Mouse (Mus musculus) hindbrain, embryonic 11.5 days (tissue): Measurements from ENCODE around the gene Pak4. TPM values are rescaled to one million over a fixed set of nuclear protein-coding genes. Genes with fewer than 3 reads are reported as not detected.
"Not testable (repeated sequence)": the region's sequence is repeated elsewhere in the genome, so short reads cannot be mapped to it uniquely, and the experiment has no call there.

ENCODE experiments used
- ATAC-seq: fragments of 200-750 bp; cut with Nextera tagmentation; 2 replicates; pipeline ENCODE4 v1.8.0; 2017; ENCODE audit warnings: mild to moderate bottlenecking, moderate TSS enrichment, moderate library complexity; ENCODE audit not compliant: low FRiP score
- DNase-seq: peaks from one replicate; pipeline ENCODE4 v3.0.0-alpha.2; 2015; ENCODE audit warnings: low spot score
- H3K27ac ChIP-seq: fragments of 300-500 bp; sonication (generic); 2 replicates; pipeline ENCODE4 v1.5.1; 2014; ENCODE audit warnings: mild to moderate bottlenecking, low read depth, low read length
- H3K27me3 ChIP-seq: fragments of 300-500 bp; sonication (generic); 2 replicates; pipeline ENCODE4 v1.6.1; 2014; ENCODE audit warnings: mild to moderate bottlenecking, low read length, moderate library complexity, mixed read lengths; ENCODE audit not compliant: control insufficient read depth, insufficient read depth
- H3K36me3 ChIP-seq: fragments of 300-500 bp; sonication (generic); 2 replicates; pipeline ENCODE4 v1.6.1; 2014; ENCODE audit warnings: mild to moderate bottlenecking, low read length, moderate library complexity, mixed read lengths; ENCODE audit not compliant: control insufficient read depth, insufficient read depth
- H3K4me1 ChIP-seq: fragments of 300-500 bp; sonication (generic); replicated peaks from 2 replicates; pipeline ENCODE4 v1.6.1; 2014; ENCODE audit warnings: low read length, mixed read lengths; ENCODE audit not compliant: control insufficient read depth, insufficient read depth
- H3K4me2 ChIP-seq: fragments of 300-500 bp; sonication (generic); replicated peaks from 2 replicates; pipeline ENCODE4 v1.6.1; 2014; ENCODE audit warnings: mild to moderate bottlenecking, low read depth, low read length
- H3K4me3 ChIP-seq: fragments of 300-500 bp; sonication (generic); 2 replicates; pipeline ENCODE4 v1.5.1; 2014; ENCODE audit warnings: low read depth, low read length
- H3K9ac ChIP-seq: fragments of 300-500 bp; sonication (generic); 2 replicates; pipeline ENCODE4 v1.6.1; 2014; ENCODE audit warnings: low read depth, low read length
- H3K9me3 ChIP-seq: fragments of 300-500 bp; sonication (generic); 2 replicates; pipeline ENCODE4 v1.6.1; 2016; ENCODE audit warnings: low read length; ENCODE audit not compliant: control insufficient read depth
- WGBS: fragments of 180-500 bp; shearing (Covaris S2); extraction: QIAGEN DNeasy Blood & Tissue Kit; methylation state at CpG from one replicate; pipeline ENCODE4 v1.1.7; 2014; 5-methylcytosine and 5-hydroxymethylcytosine counted together
- polyA plus RNA-seq: library from polyadenylated mRNA; unstranded; fragments of >200 nt; fragmentation: Nextera tagmentation; extraction: Ambion mirVana; gene quantifications from 2 replicates; pipeline ENCODE4 v1.2.1, GENCODE M21; 2014

Gene Pak4
- polyA plus RNA-seq, 1 experiment from 2014 or later, result 32.6 TPM

GRCm38 (mm10) chr7:28545048-28545890 is 52.7 kb downstream of the Pak4 start:
- Histone ChIP-seq H3K27ac (no peak overlapping the region), H3K9ac (no peak overlapping the region), H3K4me1 (no peaks in the 10 kb centered on the region), H3K4me3 (no peak overlapping the region), H3K27me3 (peaks cover 17% of the 10 kb centered on the region), H3K36me3 (no peaks in the 10 kb centered on the region), H3K4me2 (no peak overlapping the region), H3K9me3 (no peaks in the 10 kb centered on the region)
- ATAC-seq (peak; percentile 31; the same call in 1 of the 2 replicates), DNase-seq (peak; percentile 52)
- 23% methylated on average over 14 of the region's 14 CpGs for WGBS

GRCm38 (mm10) chr7:28544051-28544601 is 53.9 kb downstream of the Pak4 start:
- Histone ChIP-seq H3K36me3 (no peaks in the 10 kb centered on the region), H3K4me1 (no peaks in the 10 kb centered on the region), H3K27me3 (peaks cover 17% of the 10 kb centered on the region), H3K4me2 (peak overlapping the region; percentile 44), H3K4me3 (peak overlapping the region; percentile 18), H3K9ac (no peak overlapping the region), H3K27ac (no peak overlapping the region), H3K9me3 (no peaks in the 10 kb centered on the region)
- WGBS, result 3% methylated on average over 22 of the region's 27 CpGs
- ATAC-seq (peak; percentile 43; the same call in 1 of the 2 replicates), DNase-seq (peak; percentile 35)

GRCm38 (mm10) chr7:28540526-28540925 is 57.5 kb downstream of the Pak4 start, which contains the start of gene Sycn:
Gene Sycn, plus strand, starts transcription at chr7:28540885.
- no peaks in the 10 kb centered on the region for H3K36me3 ChIP-seq
- DNase-seq, result no peak
- WGBS, result 87% methylated on average over 4 of the region's 4 CpGs

GRCm38 (mm10) chr7:28538886-28539285 is 59.1 kb downstream of the Pak4 start:
- H3K27ac ChIP-seq, H3K9ac ChIP-seq, H3K4me1 ChIP-seq, H3K4me3 ChIP-seq, DNase-seq, H3K9me3 ChIP-seq, H3K27me3 ChIP-seq, ATAC-seq, H3K4me2 ChIP-seq, H3K36me3 ChIP-seq: not testable (repeated sequence)
- 94% methylated on average over 6 of the region's 6 CpGs for WGBS

More at GRCm38 (mm10) chr7:28540526-28540925, 57.5 kb downstream of the Pak4 start, which contains the start of gene Sycn:
- Histone ChIP-seq H3K9me3 (no peaks in the 10 kb centered on the region), H3K27ac (no peak within 1 kb of the TSS), H3K4me2 (no peak within 1 kb of the TSS), H3K4me1 (no peaks in the 10 kb centered on the region), H3K4me3 (no peak within 1 kb of the TSS), H3K9ac (no peak within 1 kb of the TSS), H3K27me3 (peaks cover 4% of the 10 kb centered on the region)
- no peak for ATAC-seq

- DNase-seq, result no peak
These were observed 66.0 kb downstream of the Pak4 start for GRCm38 (mm10) chr7:28532005-28532404.

GRCm38 (mm10) chr7:28527922-28528719 is 69.9 kb downstream of the Pak4 start:
- no peak overlapping the region for H3K27ac ChIP-seq
- 13% methylated on average over 19 of the region's 19 CpGs for WGBS
- no peaks in the 10 kb centered on the region for H3K9me3 ChIP-seq
- no peak overlapping the region for H3K4me2 ChIP-seq
- no peaks in the 10 kb centered on the region for H3K27me3 ChIP-seq
- H3K4me1 ChIP-seq, result no peaks in the 10 kb centered on the region
- no peak for ATAC-seq
- no peak overlapping the region for H3K4me3 ChIP-seq
- peak; percentile 86 for DNase-seq
- no peak overlapping the region for H3K9ac ChIP-seq
- H3K36me3 ChIP-seq, result no peaks in the 10 kb centered on the region

More at GRCm38 (mm10) chr7:28532005-28532404, 66.0 kb downstream of the Pak4 start:
- Histone ChIP-seq H3K27me3 (no peaks in the 10 kb centered on the region), H3K4me1 (no peaks in the 10 kb centered on the region), H3K9ac (no peak overlapping the region), H3K36me3 (no peaks in the 10 kb centered on the region), H3K4me3 (no peak overlapping the region), H3K27ac (no peak overlapping the region), H3K9me3 (no peaks in the 10 kb centered on the region), H3K4me2 (no peak overlapping the region)
- WGBS, result 78% methylated on average over 8 of the region's 8 CpGs
- ATAC-seq, result no peak

GRCm38 (mm10) chr7:28522536-28522935 is 75.4 kb downstream of the Pak4 start, which contains the start of gene Ifnl3:
Gene Ifnl3, plus strand, starts transcription at chr7:28522836.
- not testable (repeated sequence) for H3K36me3 ChIP-seq, H3K4me2 ChIP-seq, ATAC-seq, H3K9me3 ChIP-seq, H3K4me1 ChIP-seq, H3K27me3 ChIP-seq, H3K9ac ChIP-seq, H3K4me3 ChIP-seq, DNase-seq, H3K27ac ChIP-seq
- WGBS, result 73% methylated on average over 5 of the region's 6 CpGs

GRCm38 (mm10) chr7:28511441-28511840 is 86.5 kb downstream of the Pak4 start:
- 73% methylated on average over 8 of the region's 8 CpGs for WGBS
- Histone ChIP-seq H3K9me3 (no peaks in the 10 kb centered on the region), H3K27me3 (no peaks in the 10 kb centered on the region), H3K9ac (no peak overlapping the region), H3K4me2 (no peak overlapping the region), H3K4me3 (no peak overlapping the region), H3K27ac (no peak overlapping the region), H3K36me3 (no peaks in the 10 kb centered on the region), H3K4me1 (no peaks in the 10 kb centered on the region)
- no peak for DNase-seq
- ATAC-seq, result no peak
